Comparison of ENCODE assay signal across 25 mouse cellular contexts in the genomic region with DNA sequence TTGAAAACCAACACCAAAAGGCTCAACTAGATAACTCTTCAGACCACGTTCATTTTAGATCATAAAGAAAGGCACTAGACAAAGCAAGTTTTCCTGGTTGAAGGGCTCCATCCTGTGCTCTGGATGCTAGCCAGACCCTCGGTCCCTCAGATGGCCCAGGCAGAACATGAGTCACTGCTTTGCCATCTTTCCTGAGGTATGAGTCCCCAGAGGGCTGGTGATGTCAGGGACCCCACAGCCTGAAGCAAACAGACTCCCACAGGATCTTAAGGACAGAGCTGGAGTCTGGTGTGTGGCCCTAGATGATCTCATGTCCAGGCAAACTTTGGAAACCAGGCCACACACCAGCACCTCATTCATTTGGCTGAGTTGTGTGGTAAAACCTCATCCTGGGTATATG.
A peak's percentile ranks its signal among the peaks of the same experiment; 100 is the strongest.
DNase-seq lines count a peak whose midpoint lies in the region; ATAC-seq and TF ChIP-seq lines count a peak whose summit lies in the region.
"Had no signal": no experiment of that assay in that cellular context is flagged by ENCODE, and none has a peak within 500 bp of the region (broad histone marks: within the 10 kb centered on the region; RNA-seq: fewer than 3 reads in every experiment).

No protein-coding gene starts in this region.

- no peaks in the 10 kb centered on the region for H3K9me3 ChIP-seq in heart, embryonic 13.5 days
- H3K9me3 ChIP-seq: embryonic facial prominence, embryonic 10.5 days; limb, embryonic 15.5 days; midbrain, embryonic 12.5 days; neural tube, embryonic 15.5 days had no signal

- H3K79me3 ChIP-seq in C2C12 (ENCODE audit: low read depth) = no peaks in the 10 kb centered on the region

- H3K79me2 ChIP-seq in C2C12 (ENCODE audit: control insufficient read depth, insufficient read depth) = no peaks in the 10 kb centered on the region

- ATAC-seq in heart, embryonic 13.5 days (ENCODE audit: extremely low read depth, insufficient number of reproducible peaks, low FRiP score, low TSS enrichment) = no peak
- ATAC-seq: forebrain, embryonic 16.5 days; hindbrain, postnatal 0 days; intestine, embryonic 16.5 days had no signal

- H3K4me1 ChIP-seq in heart, embryonic 13.5 days = peaks cover 34% of the 10 kb centered on the region
- H3K4me1 ChIP-seq: midbrain, embryonic 12.5 days had no signal

- no peak for TF ChIP-seq CTCF in C2C12 (IDR thresholded peaks at IDR 0.05; ENCODE audit: control insufficient read depth, insufficient read depth, insufficient read length)

- DNase-seq in heart, adult 8-10 months (ENCODE audit: low spot score) = no peak
- peak; percentile 74 for DNase-seq in 3134 (ENCODE audit: extremely low read depth, insufficient read length, low spot score)
- DNase-seq in adrenal gland, postnatal 14 days = peak; percentile 31
- no peak for DNase-seq in cerebellum, adult 9-11 months
- no peak for DNase-seq in layer of hippocampus, adult 18-20 months (ENCODE audit: low spot score in 2 of 2)
- DNase-seq: cerebellum, postnatal 10 days; gastrocnemius, postnatal 14 days; heart, adult 18-20 months; kidney, postnatal 4 days; layer of hippocampus, adult 9-11 months; left cerebral cortex, postnatal 4 days; lung, embryonic 14.5 days; right cerebral cortex, adult 18-20 months; right cerebral cortex, postnatal 4 days; thymus, postnatal 14 days had no signal

- peaks cover 18% of the 10 kb centered on the region; the same call in 1 of the 2 replicates for H3K27me3 ChIP-seq in heart, embryonic 13.5 days (replicated peaks)
- no peaks in the 10 kb centered on the region for H3K27me3 ChIP-seq in C2C12 (ENCODE audit: control insufficient read depth, insufficient read depth, insufficient read length)
- H3K27me3 ChIP-seq: neural tube, embryonic 15.5 days had no signal

- H3K9ac ChIP-seq in heart, embryonic 13.5 days = no peak overlapping the region
- H3K9ac ChIP-seq: limb, embryonic 15.5 days; liver, embryonic 14.5 days; lung, embryonic 14.5 days; midbrain, embryonic 12.5 days; neural tube, embryonic 15.5 days had no signal

- no peak overlapping the region for H3ac ChIP-seq in C2C12 (ENCODE audit: control insufficient read depth, insufficient read length, low read depth)

- 0 out of 2 replicates have a peak overlapping the region, but pooled peaks have one; percentile 18 for H3K4me2 ChIP-seq in heart, embryonic 13.5 days
- H3K4me2 ChIP-seq: limb, embryonic 15.5 days; lung, embryonic 14.5 days; midbrain, embryonic 12.5 days; neural tube, embryonic 15.5 days had no signal

- WGBS in heart, embryonic 13.5 days = 40% methylated on average over 2 of the region's 2 CpGs

- H3K4me3 ChIP-seq in heart, embryonic 13.5 days = no peak overlapping the region
- no peak overlapping the region for H3K4me3 ChIP-seq in C2C12 (ENCODE audit: insufficient read depth, poor library complexity, severe bottlenecking)
- H3K4me3 ChIP-seq: embryonic facial prominence, embryonic 10.5 days; limb, embryonic 15.5 days; midbrain, embryonic 12.5 days; neural tube, embryonic 15.5 days had no signal

- no peaks in the 10 kb centered on the region for H3K36me3 ChIP-seq in heart, embryonic 13.5 days
- no peaks in the 10 kb centered on the region for H3K36me3 ChIP-seq in C2C12 (ENCODE audit: control insufficient read depth, insufficient read depth)
- H3K36me3 ChIP-seq: embryonic facial prominence, embryonic 10.5 days; limb, embryonic 15.5 days; midbrain, embryonic 12.5 days; neural tube, embryonic 15.5 days had no signal

- no peak overlapping the region for H3K27ac ChIP-seq in heart, embryonic 13.5 days (replicated peaks)
- H3K27ac ChIP-seq: hindbrain, postnatal 0 days; limb, embryonic 15.5 days; liver, embryonic 14.5 days; midbrain, embryonic 12.5 days; neural tube, embryonic 15.5 days had no signal

TF ChIP-seq in C2C12, 6 proteins besides CTCF, POLR2A, EP300 and RAD21:
- TF ChIP-seq MAX (IDR thresholded peaks at IDR 0.05) = no peak
- peak; percentile 18 for TF ChIP-seq MYOD1 (IDR thresholded peaks at IDR 0.05; ENCODE audit: control insufficient read depth, insufficient read length, low read depth)

Comparison
In these comparisons a context has a peak if more than half of its experiments do, and no peak if none do; other contexts are left out.
1. DNase-seq: peak in 3134 (single experiment) and adrenal gland, postnatal 14 days (single experiment); none in heart, adult 8-10 months (single experiment), cerebellum, adult 9-11 months (single experiment) and layer of hippocampus, adult 18-20 months (0 of 2).